Mouse (Mus musculus) midbrain, postnatal 0 days (tissue): ENCODE results near the gene 1700013G24Rik. TPM values are rescaled to one million over a fixed set of nuclear protein-coding genes. Genes with fewer than 3 reads are reported as not detected.
A peak's percentile ranks its signal among the peaks of the same experiment; 100 is the strongest.
"Not testable (repeated sequence)": the region's sequence is repeated elsewhere in the genome, so short reads cannot be mapped to it uniquely, and the experiment has no call there.

Experiments
- ATAC-seq: fragments of 200-750 bp; cut with Nextera tagmentation; 2 replicates; pipeline ENCODE4 v1.8.0; 2017; ENCODE audit warnings: moderate number of reproducible peaks, mild to moderate bottlenecking, moderate TSS enrichment, moderate library complexity; ENCODE audit not compliant: low FRiP score
- DNase-seq: peaks from one replicate; pipeline ENCODE4 v3.0.0-alpha.2; 2015; ENCODE audit warnings: low spot score
- H3K27ac ChIP-seq: fragments of 300-500 bp; sonication (generic); 2 replicates; pipeline ENCODE4 v1.5.1; 2014; ENCODE audit warnings: low read depth, mild to moderate bottlenecking, low read length, mixed read lengths
- H3K27me3 ChIP-seq: fragments of 300-500 bp; sonication (generic); 2 replicates; pipeline ENCODE4 v1.6.1; 2014; ENCODE audit warnings: low read length, control low read depth, mixed read lengths; ENCODE audit not compliant: insufficient read depth
- H3K36me3 ChIP-seq: fragments of 300-500 bp; sonication (generic); 2 replicates; pipeline ENCODE4 v1.6.1; 2014; ENCODE audit warnings: low read length, control low read depth, mixed read lengths; ENCODE audit not compliant: insufficient read depth
- H3K4me1 ChIP-seq: fragments of 300-500 bp; sonication (generic); 2 replicates; pipeline ENCODE4 v1.6.1; 2014; ENCODE audit warnings: mild to moderate bottlenecking, control low read depth, antibody characterized with exemption, low read length, mixed read lengths; ENCODE audit not compliant: insufficient read depth
- H3K4me2 ChIP-seq: fragments of 300-500 bp; sonication (generic); 2 replicates; pipeline ENCODE4 v1.6.1; 2014; ENCODE audit warnings: low read depth, mild to moderate bottlenecking, low read length, mixed read lengths; ENCODE audit not compliant: poor library complexity, severe bottlenecking
- H3K4me3 ChIP-seq: fragments of 300-500 bp; sonication (generic); 2 replicates; pipeline ENCODE4 v1.5.1; 2014; ENCODE audit warnings: low read depth, mild to moderate bottlenecking, low read length, moderate library complexity
- H3K9ac ChIP-seq: fragments of 300-500 bp; sonication (generic); replicated peaks from 2 replicates; pipeline ENCODE4 v1.6.1; 2014; ENCODE audit warnings: mild to moderate bottlenecking, low read length, moderate library complexity, mixed read lengths; ENCODE audit not compliant: poor library complexity, severe bottlenecking
- H3K9me3 ChIP-seq: fragments of 300-500 bp; sonication (generic); 2 replicates; pipeline ENCODE4 v1.6.1; 2016; ENCODE audit warnings: low read length, control low read depth
- CTCF ChIP-seq: IDR thresholded peaks from 2 replicates; pipeline ENCODE4 v1.5.1; 2016; ENCODE audit warnings: antibody characterized with exemption, mild to moderate bottlenecking
- WGBS: fragments of 180-500 bp; shearing (Covaris S2); extraction: QIAGEN DNeasy Blood & Tissue Kit; methylation state at CpG from one replicate; pipeline ENCODE4 v1.1.7; 2014; 5-methylcytosine and 5-hydroxymethylcytosine counted together
- polyA plus RNA-seq: library from polyadenylated mRNA; unstranded; fragments of >200 nt; fragmentation: Nextera tagmentation; extraction: Ambion mirVana; gene quantifications from 2 replicates; pipeline ENCODE4 v1.2.1, GENCODE M21; 2015
- total RNA-seq: library from RNA; depleted of rRNA; stranded (reverse); fragments of >200 nt; gene quantifications from 2 replicates; pipeline ENCODE4 v1.2.3, GENCODE M21; 2014

The 1700013G24Rik gene
- total and polyA plus RNA-seq, 2 experiments from 2014 or later: not detected

- no peak for TF ChIP-seq CTCF
- no peak within 1 kb of the TSS for H3K27ac ChIP-seq
- no peak within 1 kb of the TSS for H3K9ac ChIP-seq
- no peak within 1 kb of the TSS for H3K4me2 ChIP-seq
- H3K4me3 ChIP-seq: no peak within 1 kb of the TSS
- WGBS: 90% methylated on average over 4 of the region's 4 CpGs
- H3K36me3 ChIP-seq: no peaks in the 10 kb centered on the region
- H3K9me3 ChIP-seq: no peaks in the 10 kb centered on the region
- no peaks in the 10 kb centered on the region for H3K27me3 ChIP-seq
- DNase-seq (no peak), ATAC-seq (no peak)
- no peaks in the 10 kb centered on the region for H3K4me1 ChIP-seq
Measured at GRCm38 (mm10) chr4:137430502-137430901, 22.6 kb upstream of the 1700013G24Rik start, which contains the start of gene Cela3b. Gene Cela3b, minus strand, starts transcription at chr4:137430540.

DNA sequence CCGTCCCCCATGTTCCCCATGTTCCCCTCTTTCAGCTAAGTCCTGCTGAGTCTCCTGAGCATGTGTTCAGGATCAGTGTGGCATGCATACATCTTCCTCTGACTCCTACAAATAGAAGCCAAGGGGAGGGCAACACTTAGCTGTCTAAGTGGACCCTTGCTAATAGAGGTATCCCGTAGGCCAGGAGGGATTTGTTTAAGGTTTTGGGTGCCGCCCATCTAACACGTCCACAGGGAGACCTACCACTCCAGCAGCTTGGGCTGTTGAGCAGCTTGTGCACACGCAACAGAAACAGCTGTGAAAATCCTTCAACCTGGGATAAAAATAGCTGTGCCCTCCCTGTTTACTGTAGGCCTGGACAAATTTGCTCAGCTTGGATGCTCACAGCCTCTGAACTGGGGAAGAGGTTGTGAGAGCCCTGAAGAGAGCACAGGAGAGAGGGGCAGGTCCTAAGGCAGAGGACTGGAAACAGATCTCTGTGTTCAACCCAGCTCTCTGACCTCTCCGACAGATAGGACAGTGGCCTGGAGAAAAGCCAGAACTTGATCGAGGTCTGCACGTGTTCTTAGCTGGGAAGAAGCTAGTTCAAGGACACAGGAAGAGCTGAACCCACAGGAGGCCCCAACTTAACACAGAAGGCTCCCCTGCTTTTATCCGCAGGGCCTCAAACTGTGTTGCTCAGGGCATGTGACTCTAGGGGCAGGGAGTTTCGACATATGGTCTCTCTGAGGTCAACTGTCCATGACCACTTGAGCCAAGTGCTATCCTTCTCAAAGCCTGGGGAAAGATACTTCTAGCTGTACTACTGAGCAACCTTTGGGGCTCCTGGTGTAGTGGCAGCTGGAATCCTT lies 20.2 kb upstream of the 1700013G24Rik start:
- H3K36me3 ChIP-seq, H3K27me3 ChIP-seq, DNase-seq, H3K9me3 ChIP-seq, H3K4me1 ChIP-seq, ATAC-seq, H3K27ac ChIP-seq, H3K9ac ChIP-seq, H3K4me2 ChIP-seq, H3K4me3 ChIP-seq: not testable (repeated sequence)
- WGBS: 79% methylated on average over 10 of the region's 10 CpGs

DNA sequence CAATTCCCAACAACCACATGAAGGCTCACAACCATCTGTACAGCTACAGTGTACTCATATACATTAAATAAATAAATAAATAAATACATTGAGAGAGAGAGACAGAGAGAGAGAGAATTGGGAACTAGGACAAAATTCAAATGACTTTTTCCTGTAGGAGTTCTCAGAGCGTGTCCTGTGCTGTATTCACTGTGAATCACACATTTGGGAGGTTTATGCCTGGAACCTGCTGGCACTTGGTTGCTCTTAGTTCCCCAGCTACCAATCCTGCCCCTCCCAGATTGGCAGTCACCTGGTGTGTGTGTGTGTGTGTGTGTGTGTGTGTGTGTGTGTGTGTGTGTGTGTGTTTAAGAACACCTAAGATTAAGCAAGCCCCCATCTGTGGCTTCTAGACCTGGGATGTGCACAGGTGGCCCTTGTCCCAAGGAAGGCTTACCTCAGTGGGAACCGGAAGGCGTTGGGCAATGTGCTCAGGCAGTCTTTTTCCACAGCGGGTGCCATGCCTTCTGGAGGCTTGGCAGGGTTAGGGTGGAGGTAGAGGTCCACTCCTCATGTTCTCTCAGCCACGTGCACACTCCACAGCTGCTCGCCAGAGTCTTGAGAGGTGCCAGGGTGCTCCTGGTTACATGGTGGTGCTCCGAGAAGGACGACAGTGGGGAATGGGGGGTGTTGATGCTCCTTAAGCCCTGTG lies 16.0 kb upstream of the 1700013G24Rik start:
- no peak overlapping the region for H3K4me3 ChIP-seq
- ATAC-seq: no peak

GRCm38 (mm10) chr4:137438842-137439241 lies 14.2 kb upstream of the 1700013G24Rik start:
- H3K4me1 ChIP-seq: no peaks in the 10 kb centered on the region
- no peaks in the 10 kb centered on the region for H3K27me3 ChIP-seq
- H3K4me3 ChIP-seq: no peak overlapping the region
- H3K36me3 ChIP-seq: no peaks in the 10 kb centered on the region
- DNase-seq (no peak), ATAC-seq (no peak)
- no peak for TF ChIP-seq CTCF
- WGBS: 90% methylated on average over 8 of the region's 8 CpGs
- no peak overlapping the region for H3K4me2 ChIP-seq
- H3K27ac ChIP-seq: no peak overlapping the region
- no peaks in the 10 kb centered on the region for H3K9me3 ChIP-seq
- H3K9ac ChIP-seq: no peak overlapping the region

More for the DNA sequence above, 16.0 kb upstream of the 1700013G24Rik start:
- 84% methylated on average over 8 of the region's 8 CpGs for WGBS
- Histone ChIP-seq H3K36me3 (no peaks in the 10 kb centered on the region), H3K4me1 (no peaks in the 10 kb centered on the region), H3K27ac (no peak overlapping the region), H3K9ac (no peak overlapping the region), H3K4me2 (no peak overlapping the region), H3K27me3 (no peaks in the 10 kb centered on the region), H3K9me3 (no peaks in the 10 kb centered on the region)
- no peak for DNase-seq
- TF ChIP-seq CTCF: no peak

- ATAC-seq (no peak), DNase-seq (no peak)
- Histone ChIP-seq H3K4me3 (no peak overlapping the region), H3K4me2 (no peak overlapping the region), H3K9ac (no peak overlapping the region), H3K36me3 (no peaks in the 10 kb centered on the region), H3K9me3 (no peaks in the 10 kb centered on the region), H3K27me3 (no peaks in the 10 kb centered on the region), H3K27ac (no peak overlapping the region), H3K4me1 (no peaks in the 10 kb centered on the region)
- 79% methylated on average over 4 of the region's 4 CpGs for WGBS
- peak; percentile 28 for TF ChIP-seq CTCF
Measured at GRCm38 (mm10) chr4:137441332-137441731, 11.8 kb upstream of the 1700013G24Rik start.

DNA sequence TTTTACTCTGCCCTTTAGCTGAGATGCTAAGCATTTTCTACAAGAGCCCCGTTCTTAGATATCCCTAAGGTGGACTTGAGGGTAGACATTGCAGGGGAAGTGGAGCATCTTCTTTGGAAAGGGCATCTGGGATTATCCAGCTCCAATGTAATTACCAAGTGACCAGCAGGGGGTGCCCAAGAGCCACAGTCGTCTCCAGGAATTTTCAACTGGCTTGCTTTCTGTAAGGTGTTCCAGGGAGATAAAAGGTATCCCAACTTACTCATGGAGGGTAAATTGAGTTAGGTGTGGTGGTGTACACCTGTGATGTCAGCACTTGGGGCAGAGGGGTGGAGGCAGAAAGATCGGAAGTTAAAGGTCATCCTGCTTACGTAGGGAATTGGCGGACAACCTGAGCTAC lies 9.5 kb upstream of the 1700013G24Rik start:
- H3K9ac ChIP-seq: no peak overlapping the region

More for the DNA sequence above, 9.5 kb upstream of the 1700013G24Rik start:
- Histone ChIP-seq H3K4me2 (no peak overlapping the region), H3K4me3 (no peak overlapping the region), H3K9me3 (no peaks in the 10 kb centered on the region), H3K36me3 (no peaks in the 10 kb centered on the region), H3K4me1 (no peaks in the 10 kb centered on the region), H3K27ac (no peak overlapping the region), H3K27me3 (no peaks in the 10 kb centered on the region)
- TF ChIP-seq CTCF: peak; percentile 94
- peak; percentile 71 for DNase-seq
- ATAC-seq: no peak
- WGBS: 33% methylated on average over 5 of the region's 5 CpGs
